Mouse (Mus musculus) liver, embryonic 14.5 days (tissue): ENCODE measurements at regions not wholly inside any gene's neighbourhood (a gene's known extent, or its start where the extent isn't known, plus 50 kb on each side); places are given as distances from the start of the nearest gene placed in this dataset.

Source experiments
- ATAC-seq: fragments of 200-750 bp; cut with Nextera tagmentation; 2 replicates; pipeline ENCODE4 v1.8.0; 2017; ENCODE audit warnings: moderate number of reproducible peaks, mild to moderate bottlenecking, moderate library complexity; ENCODE audit not compliant: insufficient read depth
- DNase-seq, 3 experiments: peaks; one replicate each; pipeline ENCODE4 v3.0.0-alpha.2; 2012 to 2013; ENCODE audit warnings: low read depth in 3 of 3, low spot score in 3 of 3
- H3K27ac ChIP-seq: fragments of 300-500 bp; sonication (generic); 2 replicates; pipeline ENCODE4 v1.5.1; 2014; ENCODE audit warnings: moderate library complexity, mild to moderate bottlenecking, control low read depth, inconsistent platforms
- H3K27me3 ChIP-seq: fragments of 300-500 bp; sonication (generic); 2 replicates; pipeline ENCODE4 v1.6.1; 2014; ENCODE audit warnings: mild to moderate bottlenecking, low read length, moderate library complexity; ENCODE audit not compliant: control insufficient read depth, insufficient read depth
- H3K36me3 ChIP-seq: fragments of 300-500 bp; sonication (generic); replicated peaks from 2 replicates; pipeline ENCODE4 v1.6.1; 2014; ENCODE audit warnings: low read depth; ENCODE audit not compliant: control insufficient read depth, insufficient read depth
- H3K4me1 ChIP-seq, 2 experiments: fragments of 200-500 bp in 1 of 2; fragments of 300-500 bp in 1 of 2; sonication (generic) in 1 of 2; replicated peaks; 2 replicates each; pipeline ENCODE4 v1.6.1; 2012 to 2014; ENCODE audit warnings: antibody characterized with exemption in 1 of 2, inconsistent platforms in 1 of 2, low read length in 1 of 2; ENCODE audit not compliant: control insufficient read depth in 2 of 2, insufficient read depth in 2 of 2
- H3K4me2 ChIP-seq: fragments of 300-500 bp; sonication (generic); 2 replicates; pipeline ENCODE4 v1.6.1; 2014; ENCODE audit warnings: low read depth, mild to moderate bottlenecking, control low read depth, moderate library complexity
- H3K4me3 ChIP-seq, 2 experiments: fragments of 200-500 bp in 1 of 2; fragments of 300-500 bp in 1 of 2; sonication (generic) in 1 of 2; 2 replicates each; pipeline ENCODE4 v1.5.1; 2012 to 2014; ENCODE audit warnings: low read depth in 2 of 2, low read length in 2 of 2, mild to moderate bottlenecking in 2 of 2, control low read depth in 1 of 2, inconsistent platforms in 1 of 2, moderate library complexity in 1 of 2; ENCODE audit not compliant: insufficient read depth in 1 of 2
- H3K9ac ChIP-seq: fragments of 300-500 bp; sonication (generic); replicated peaks from 2 replicates; pipeline ENCODE4 v1.6.1; 2014; ENCODE audit warnings: mild to moderate bottlenecking, control low read depth, moderate library complexity
- H3K9me3 ChIP-seq: fragments of 300-500 bp; sonication (generic); 2 replicates; pipeline ENCODE4 v1.6.1; 2016; ENCODE audit warnings: low read length, mixed read lengths; ENCODE audit not compliant: control insufficient read depth
- CTCF ChIP-seq: IDR thresholded peaks from 2 replicates; pipeline ENCODE4 v1.5.1; 2016; ENCODE audit warnings: antibody characterized with exemption, low read depth, control low read depth
- EP300 ChIP-seq: IDR thresholded peaks from 2 replicates; pipeline ENCODE4 v1.6.1; 2016; ENCODE audit warnings: antibody characterized with exemption, low read depth
- WGBS: fragments of 180-500 bp; shearing (Covaris S2); extraction: QIAGEN DNeasy Blood & Tissue Kit; methylation state at CpG from one replicate; pipeline ENCODE4 v1.1.7; 2014; ENCODE audit not compliant: insufficient replicate concordance; 5-methylcytosine and 5-hydroxymethylcytosine counted together

DNA sequence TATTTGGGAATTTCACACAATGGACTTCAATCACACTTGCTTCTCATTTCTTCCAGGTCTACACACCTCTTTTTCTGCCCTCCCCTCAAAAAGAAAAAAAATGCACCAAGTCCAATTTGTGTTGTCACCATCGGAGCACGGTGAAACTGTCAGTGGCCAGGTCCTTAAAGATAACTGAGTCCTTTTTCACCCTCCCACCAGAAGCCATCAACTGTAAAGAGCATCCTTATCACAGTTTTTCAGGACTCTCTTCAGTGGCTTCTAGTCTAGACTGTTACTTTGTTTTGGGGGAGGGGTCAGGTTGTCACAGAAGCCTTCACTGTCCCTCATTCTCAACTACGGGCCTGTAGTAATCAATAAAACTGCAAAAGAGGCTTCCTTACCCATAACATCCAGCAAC is 91.5 kb upstream of the Zdhhc15 start:
- no peaks in the 10 kb centered on the region for H3K4me1 ChIP-seq
- ATAC-seq (no peak), DNase-seq (no peak)
- H3K36me3 ChIP-seq: no peaks in the 10 kb centered on the region
- 42% methylated on average over 3 of the region's 3 CpGs for WGBS
- H3K9me3 ChIP-seq: no peaks in the 10 kb centered on the region
- H3K9ac ChIP-seq: no peak overlapping the region
- no peak overlapping the region for H3K27ac ChIP-seq
- no peak overlapping the region for H3K4me2 ChIP-seq
- no peaks in the 10 kb centered on the region for H3K27me3 ChIP-seq
- H3K4me3 ChIP-seq: no peak overlapping the region
- peak; percentile 27; the same call in 1 of the 2 replicates for TF ChIP-seq EP300
- no peak for TF ChIP-seq CTCF

DNA sequence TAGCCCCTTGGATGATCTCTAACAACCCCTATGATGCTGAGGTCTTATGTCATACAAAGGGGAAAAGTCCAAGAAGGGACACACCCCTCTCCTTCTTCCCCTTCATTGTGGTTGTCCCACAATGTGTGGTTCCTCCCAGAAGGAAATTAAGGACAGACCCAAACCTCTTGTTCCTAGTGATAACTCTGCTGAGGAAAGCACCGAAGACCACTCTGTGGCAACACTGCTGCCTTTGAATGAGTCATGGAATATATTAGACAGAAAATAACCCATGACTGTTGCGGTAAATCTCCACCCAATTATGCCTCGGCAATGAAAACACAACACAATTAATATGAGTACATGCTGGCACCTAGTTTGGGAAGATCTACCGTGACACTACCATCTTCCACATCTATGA is 89.4 kb upstream of the Zdhhc15 start:
- no peak for DNase-seq
- H3K4me2 ChIP-seq: no peak overlapping the region
- H3K4me3 ChIP-seq: no peak overlapping the region
- no peak overlapping the region for H3K27ac ChIP-seq
- H3K9me3 ChIP-seq: no peaks in the 10 kb centered on the region
- TF ChIP-seq EP300 (no peak), CTCF (no peak)
- no peaks in the 10 kb centered on the region for H3K27me3 ChIP-seq
- no peaks in the 10 kb centered on the region for H3K36me3 ChIP-seq
- WGBS: 43% methylated on average over 4 of the region's 4 CpGs
- ATAC-seq: no peak
- H3K9ac ChIP-seq: no peak overlapping the region
- H3K4me1 ChIP-seq: no peaks in the 10 kb centered on the region

DNA sequence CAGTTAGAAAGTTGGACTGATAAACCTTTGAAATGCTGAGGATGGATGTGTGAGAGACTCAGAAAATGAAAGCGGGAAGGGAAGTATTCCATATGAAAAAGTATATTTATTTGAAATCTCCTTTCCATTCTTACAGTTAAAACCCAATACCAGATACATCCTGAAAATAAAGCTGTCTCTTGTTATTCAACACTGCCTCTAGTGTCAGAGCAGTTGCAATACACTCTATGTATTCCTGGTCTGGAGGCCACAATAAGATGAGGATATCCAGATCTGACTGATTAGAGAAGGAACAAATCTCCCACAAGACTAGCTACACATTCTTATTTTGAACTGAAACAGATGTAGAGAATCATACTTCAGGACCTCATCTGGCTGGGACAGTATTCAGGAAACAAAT is 78.5 kb upstream of the Zdhhc15 start:
- Histone ChIP-seq H3K9ac (no peak overlapping the region), H3K27ac (no peak overlapping the region), H3K36me3 (no peaks in the 10 kb centered on the region), H3K9me3 (no peaks in the 10 kb centered on the region), H3K27me3 (no peaks in the 10 kb centered on the region), H3K4me1 (no peaks in the 10 kb centered on the region), H3K4me2 (no peak overlapping the region), H3K4me3 (no peak overlapping the region)
- 55% methylated on average over 1 of the region's 1 CpGs for WGBS
- ATAC-seq (no peak), DNase-seq (no peak)
- no peak for TF ChIP-seq EP300
- no peak for TF ChIP-seq CTCF
